Mouse (Mus musculus): ENCODE results near the gene Gid8.

DNA sequence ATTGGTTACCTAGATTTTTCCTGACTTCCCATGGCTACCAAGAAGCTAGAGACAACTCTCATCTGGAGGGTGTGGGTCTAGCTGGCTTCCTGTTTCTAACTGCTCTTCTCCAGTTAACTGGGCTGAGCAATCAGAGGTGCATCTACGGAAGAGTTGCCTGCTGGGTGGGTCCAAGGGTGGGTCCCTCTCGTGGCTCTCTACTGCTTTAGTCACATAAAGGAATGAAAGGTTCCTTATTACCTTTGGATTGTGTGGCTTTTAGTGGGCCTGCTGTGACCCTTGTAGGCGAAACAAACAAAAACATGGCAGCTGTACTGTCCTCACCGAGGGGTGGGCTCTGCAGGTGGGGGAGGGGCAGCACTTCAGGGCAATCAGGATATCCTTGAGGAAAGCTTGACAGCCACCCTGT, 17.7 kb downstream of the Gid8 start:
- TF ChIP-seq CTCF (IDR thresholded peaks at IDR 0.05; ENCODE audit: low read depth) = no peak
- TF ChIP-seq EP300 (IDR thresholded peaks at IDR 0.05; ENCODE audit: low read depth) = no peak
